Comparison of ENCODE assay signal across 18 mouse cellular contexts in the genomic region with DNA sequence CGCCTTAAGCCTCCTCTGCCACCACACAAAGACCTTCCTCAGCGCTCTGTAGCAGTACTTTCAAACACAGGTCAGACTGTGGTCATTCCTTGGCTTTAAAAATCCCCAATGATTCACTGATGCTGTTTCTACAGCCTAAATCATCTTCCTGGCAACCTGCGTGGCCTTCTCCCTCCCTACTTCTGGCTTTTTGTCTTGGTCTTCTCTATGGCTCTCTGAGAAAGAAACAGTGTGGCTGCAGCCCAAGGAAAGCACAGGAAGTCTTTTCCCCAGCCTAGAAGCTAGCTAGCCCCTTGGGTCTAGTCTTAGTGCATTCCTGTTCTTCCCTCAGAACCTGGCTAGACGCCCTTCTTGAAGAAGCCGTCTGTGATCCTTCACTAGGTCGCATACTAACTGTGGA.
"Had no signal": no experiment of that assay in that cellular context is flagged by ENCODE, and none has a peak within 500 bp of the region (broad histone marks: within the 10 kb centered on the region; RNA-seq: fewer than 3 reads in every experiment).

No protein-coding gene starts in this region.

- H3K4me3 ChIP-seq: kidney, embryonic 15.5 days; limb, embryonic 13.5 days; liver, embryonic 13.5 days; midbrain, embryonic 12.5 days; myocyte; neural tube, embryonic 13.5 days had no signal

- H3K4me1 ChIP-seq: kidney, embryonic 15.5 days; limb, embryonic 13.5 days; liver, embryonic 13.5 days; midbrain, embryonic 12.5 days; neural tube, embryonic 13.5 days had no signal

- H3K27me3 ChIP-seq: kidney, embryonic 15.5 days; limb, embryonic 13.5 days; liver, embryonic 13.5 days; midbrain, embryonic 12.5 days; neural tube, embryonic 13.5 days had no signal

- ATAC-seq: intestine, postnatal 0 days; lung, postnatal 0 days; midbrain, embryonic 16.5 days had no signal

- H3K9me3 ChIP-seq: kidney, embryonic 15.5 days; limb, embryonic 13.5 days; liver, embryonic 13.5 days; midbrain, embryonic 12.5 days; neural tube, embryonic 13.5 days had no signal

- H3K36me3 ChIP-seq: kidney, embryonic 15.5 days; limb, embryonic 13.5 days; liver, embryonic 13.5 days; midbrain, embryonic 12.5 days; neural tube, embryonic 13.5 days had no signal

- H3K9ac ChIP-seq: kidney, embryonic 15.5 days; limb, embryonic 13.5 days; liver, embryonic 13.5 days; lung, embryonic 14.5 days; midbrain, embryonic 12.5 days; neural tube, embryonic 13.5 days had no signal

- DNase-seq: kidney, adult 8-10 months; kidney, postnatal 14 days; kidney, postnatal 4 days; left cerebral cortex, postnatal 4 days; liver, embryonic 13.5 days; lung, embryonic 14.5 days; thymus, adult 18-20 months; thymus, postnatal 36 days had no signal

- H3K27ac ChIP-seq: kidney, embryonic 15.5 days; limb, embryonic 13.5 days; liver, embryonic 13.5 days; macrophage; midbrain, embryonic 12.5 days; neural tube, embryonic 13.5 days; stomach, postnatal 0 days had no signal

- H3K4me2 ChIP-seq: kidney, embryonic 15.5 days; limb, embryonic 13.5 days; liver, embryonic 13.5 days; lung, embryonic 14.5 days; midbrain, embryonic 12.5 days; neural tube, embryonic 13.5 days had no signal
